Mouse (Mus musculus): ENCODE measurements around the gene Cnnm2.
A peak's percentile ranks its signal among the peaks of the same experiment; 100 is the strongest.
"Not testable (repeated sequence)": the region's sequence is repeated elsewhere in the genome, so short reads cannot be mapped to it uniquely, and the experiment has no call there.

Gene Cnnm2

DNA sequence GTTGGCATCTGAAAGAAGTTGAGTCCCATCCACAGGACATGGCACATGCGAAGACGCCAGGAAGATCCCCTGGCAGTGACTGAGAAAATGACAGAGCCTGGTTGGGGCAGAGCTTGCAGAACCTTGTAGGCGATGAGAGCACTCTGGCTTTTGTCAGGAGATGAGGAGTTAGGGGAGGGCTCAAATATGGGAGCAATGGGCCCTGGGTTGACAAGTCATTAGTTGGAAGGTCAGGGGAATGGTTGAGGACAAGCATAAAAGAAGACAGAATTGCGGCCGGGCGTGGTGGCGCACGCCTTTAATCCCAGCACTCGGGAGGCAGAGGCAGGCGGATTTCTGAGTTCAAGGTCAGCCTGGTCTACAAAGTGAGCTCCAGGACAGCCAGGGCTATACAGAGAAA is 1.5 kb upstream of the Cnnm2 start:
- not testable (repeated sequence) for DNase-seq (ENCODE audit: low read depth, low spot score)

DNA sequence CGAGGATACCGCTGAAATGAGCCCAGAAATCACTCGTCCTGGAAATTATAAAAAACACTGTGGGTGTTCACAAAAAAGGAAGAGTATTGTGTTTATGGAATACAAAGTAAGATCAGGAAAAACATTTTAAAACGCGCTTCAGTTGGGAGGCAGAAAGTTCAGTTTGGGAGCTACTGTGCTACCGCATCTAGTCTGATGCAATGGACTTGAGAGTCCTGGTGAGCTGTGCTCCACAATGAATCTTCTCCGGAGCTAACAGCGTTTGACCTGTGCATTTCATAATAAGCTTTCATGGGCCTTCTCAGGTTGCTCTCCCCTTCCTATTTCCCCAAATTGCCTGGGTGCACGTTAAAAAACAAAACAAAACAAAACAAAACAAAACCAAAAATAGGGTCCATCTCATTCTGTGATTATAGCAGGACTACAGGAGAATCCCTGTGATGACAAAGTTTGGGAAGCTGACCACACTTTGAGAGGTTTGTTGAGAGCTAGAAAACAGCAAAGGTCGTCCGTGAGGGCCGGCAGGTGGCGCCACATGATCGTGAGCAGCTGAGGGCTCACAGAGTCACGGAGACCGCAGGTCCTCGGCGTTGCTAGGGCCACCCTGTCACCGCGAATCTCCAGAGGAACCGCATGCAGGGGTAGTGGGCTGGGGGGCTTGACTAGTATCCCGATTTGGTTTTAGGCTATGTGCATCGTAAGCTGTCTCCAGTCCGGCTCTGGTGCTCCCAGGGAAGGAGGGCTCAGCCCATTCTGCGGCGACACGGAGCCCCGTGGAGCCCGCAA is 828 bp upstream of the Cnnm2 start:
- peak; percentile 65 for DNase-seq (ENCODE audit: low read depth, low spot score)

DNA sequence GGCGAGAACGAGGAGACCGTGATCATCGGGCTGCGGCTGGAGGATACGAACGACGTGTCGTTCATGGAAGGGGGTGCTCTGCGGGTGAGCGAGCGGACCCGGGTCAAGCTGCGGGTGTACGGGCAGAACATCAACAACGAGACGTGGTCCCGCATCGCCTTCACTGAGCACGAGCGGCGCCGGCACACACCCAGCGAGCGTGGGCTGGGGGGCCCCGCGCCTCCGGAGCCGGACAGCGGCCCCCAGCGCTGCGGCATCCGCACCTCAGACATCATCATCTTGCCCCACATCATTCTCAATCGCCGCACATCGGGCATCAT is 535 bp downstream of the Cnnm2 start:
- no peak for DNase-seq (ENCODE audit: low read depth, low spot score)

DNA sequence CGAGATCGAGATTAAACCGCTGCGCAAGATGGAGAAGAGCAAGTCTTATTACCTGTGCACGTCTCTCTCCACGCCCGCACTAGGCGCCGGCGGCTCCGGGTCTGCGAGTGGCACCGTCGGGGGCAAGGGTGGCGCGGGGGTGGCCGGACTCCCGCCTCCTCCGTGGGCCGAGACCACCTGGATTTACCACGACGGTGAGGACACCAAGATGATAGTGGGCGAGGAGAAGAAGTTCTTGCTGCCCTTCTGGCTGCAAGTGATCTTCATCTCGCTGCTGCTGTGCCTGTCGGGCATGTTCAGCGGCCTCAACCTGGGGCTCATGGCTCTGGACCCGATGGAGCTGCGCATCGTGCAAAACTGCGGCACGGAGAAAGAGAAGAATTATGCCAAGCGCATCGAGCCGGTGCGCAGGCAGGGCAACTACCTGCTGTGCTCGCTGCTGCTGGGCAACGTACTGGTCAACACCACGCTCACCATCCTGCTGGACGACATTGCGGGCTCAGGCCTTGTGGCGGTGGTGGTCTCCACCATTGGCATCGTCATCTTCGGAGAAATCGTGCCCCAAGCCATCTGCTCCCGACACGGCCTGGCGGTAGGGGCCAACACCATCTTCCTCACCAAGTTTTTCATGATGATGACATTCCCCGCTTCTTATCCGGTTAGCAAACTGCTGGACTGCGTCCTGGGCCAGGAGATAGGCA is 1.0 kb downstream of the Cnnm2 start:
- no peak for DNase-seq (ENCODE audit: low read depth, low spot score)

DNA sequence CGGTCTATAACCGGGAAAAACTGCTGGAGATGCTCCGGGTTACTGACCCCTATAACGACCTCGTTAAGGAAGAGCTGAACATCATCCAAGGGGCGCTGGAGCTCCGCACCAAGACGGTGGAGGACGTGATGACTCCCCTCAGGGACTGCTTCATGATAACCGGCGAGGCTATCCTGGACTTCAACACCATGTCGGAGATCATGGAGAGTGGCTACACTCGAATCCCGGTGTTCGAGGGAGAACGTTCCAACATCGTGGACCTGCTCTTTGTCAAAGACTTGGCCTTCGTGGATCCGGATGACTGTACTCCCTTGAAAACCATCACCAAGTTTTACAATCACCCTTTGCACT is 1.6 kb downstream of the Cnnm2 start:
- no peak for DNase-seq (ENCODE audit: low read depth, low spot score)

DNA sequence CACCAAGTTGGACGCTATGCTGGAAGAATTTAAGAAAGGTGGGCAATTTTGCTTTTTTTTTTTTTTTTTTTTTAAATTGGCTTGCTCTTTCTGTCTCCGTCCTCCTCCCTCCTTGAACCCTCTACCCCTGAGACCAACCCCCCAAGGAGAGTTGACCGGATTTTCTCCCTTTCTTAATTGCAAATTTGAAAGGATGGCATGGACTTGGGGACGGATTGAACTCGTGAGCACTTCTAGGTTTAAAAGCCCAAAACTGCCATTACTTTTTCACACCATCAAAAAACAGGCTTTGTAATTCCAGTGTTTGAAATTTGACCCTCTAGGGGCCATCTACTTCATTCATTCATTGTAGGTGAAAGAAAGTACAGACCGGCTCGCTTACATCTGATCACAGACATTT is 2.0 kb downstream of the Cnnm2 start:
- DNase-seq (ENCODE audit: low read depth, low spot score), result no peak

DNA sequence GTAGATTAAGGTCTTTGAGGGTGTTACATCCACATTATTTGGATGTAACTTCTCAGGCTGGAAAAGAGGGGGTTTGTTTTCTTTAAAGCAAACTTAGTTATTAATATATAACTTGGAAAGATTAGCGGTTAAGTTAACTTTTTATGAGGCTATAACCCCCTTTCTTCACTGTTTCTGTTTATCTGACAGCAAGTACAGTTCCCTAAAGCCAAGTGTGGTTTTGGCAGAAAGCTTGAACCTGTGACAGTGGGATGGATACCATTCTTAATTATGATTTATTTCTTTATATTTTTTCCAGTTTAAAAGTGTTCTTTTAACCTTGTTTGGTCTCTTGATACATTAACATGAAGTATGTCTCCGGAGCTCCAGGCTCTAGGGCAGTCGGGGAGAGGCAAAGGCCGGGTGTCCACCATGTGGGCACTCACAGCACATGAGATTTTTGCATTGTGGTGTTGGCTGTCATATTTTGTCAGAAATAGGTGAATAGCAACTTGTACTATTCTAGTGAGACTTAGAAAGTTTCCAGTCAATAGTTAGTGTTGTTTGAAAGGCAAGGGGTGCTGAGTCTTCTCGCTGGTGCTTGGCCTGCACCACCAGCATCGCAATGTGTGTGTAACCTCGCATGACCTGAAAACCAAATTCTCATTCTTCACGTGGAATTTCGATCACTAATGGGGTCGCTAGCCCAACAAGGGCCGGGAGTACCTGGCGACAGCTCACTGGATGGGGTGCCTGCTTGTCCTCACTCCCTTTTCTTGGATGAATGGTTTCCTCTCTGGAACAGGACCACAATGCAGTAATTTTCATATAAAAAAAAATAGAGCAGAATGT is 2.8 kb downstream of the Cnnm2 start:
- no peak for DNase-seq (ENCODE audit: low read depth, low spot score)

DNA sequence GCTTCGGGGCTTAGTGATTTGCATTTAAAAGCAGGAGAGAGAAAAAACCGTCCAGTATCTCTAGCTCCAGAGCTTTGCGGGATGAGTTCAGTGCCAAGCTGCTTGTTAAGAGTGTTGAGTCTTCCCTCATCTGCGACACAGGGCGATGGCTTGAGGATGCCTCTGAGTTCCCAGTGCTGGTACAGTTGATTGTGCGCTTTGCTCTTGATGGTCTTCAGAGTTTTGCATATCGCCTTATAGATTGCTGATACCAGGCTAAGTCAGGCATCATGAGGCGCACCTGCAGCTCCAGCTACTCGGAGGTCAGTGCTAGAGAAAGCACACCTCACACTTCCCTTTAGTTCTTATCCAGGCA is 3.3 kb downstream of the Cnnm2 start:
- no peak for DNase-seq (ENCODE audit: low read depth, low spot score)

DNA sequence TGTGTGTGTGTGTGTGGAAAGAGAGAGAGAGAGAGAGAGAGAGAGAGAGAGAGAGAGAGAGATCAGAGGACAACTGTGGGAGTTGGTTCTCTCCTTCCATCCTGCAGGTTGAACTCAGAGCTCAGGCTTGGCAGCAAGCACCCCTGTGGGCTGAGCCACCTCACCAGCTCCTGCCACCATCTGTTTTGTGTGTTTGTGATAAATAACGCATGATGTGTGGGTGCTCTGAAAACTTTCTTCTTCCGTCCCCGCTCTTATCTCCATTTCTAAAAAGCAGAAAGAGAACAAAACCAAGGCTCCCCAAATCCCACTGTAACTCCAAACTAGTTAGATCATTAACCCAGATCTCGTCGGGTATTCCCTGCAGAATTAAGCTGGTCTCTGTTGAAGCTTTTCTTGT is 4.7 kb downstream of the Cnnm2 start:
- DNase-seq (ENCODE audit: low read depth, low spot score), result no peak

DNA sequence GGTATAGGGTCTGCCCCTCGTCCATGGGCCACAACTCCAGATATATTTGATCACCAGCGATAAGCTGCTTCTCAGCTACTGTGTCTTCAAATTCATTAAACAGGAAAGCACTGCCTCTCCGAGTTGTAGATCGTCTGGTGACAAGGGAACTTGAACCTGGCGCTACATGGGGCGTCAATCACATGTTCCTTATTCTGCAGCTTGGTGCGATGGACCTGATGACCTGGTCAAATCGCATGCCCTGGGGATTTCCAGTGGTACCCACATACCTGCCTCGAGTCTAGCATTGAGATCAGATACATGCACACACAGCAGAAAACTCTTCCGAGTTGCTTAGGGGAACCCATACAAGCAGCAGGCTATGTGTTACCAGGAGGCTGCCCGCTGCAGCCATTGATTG is 8.4 kb downstream of the Cnnm2 start:
- no peak for DNase-seq (ENCODE audit: low read depth, low spot score)

DNA sequence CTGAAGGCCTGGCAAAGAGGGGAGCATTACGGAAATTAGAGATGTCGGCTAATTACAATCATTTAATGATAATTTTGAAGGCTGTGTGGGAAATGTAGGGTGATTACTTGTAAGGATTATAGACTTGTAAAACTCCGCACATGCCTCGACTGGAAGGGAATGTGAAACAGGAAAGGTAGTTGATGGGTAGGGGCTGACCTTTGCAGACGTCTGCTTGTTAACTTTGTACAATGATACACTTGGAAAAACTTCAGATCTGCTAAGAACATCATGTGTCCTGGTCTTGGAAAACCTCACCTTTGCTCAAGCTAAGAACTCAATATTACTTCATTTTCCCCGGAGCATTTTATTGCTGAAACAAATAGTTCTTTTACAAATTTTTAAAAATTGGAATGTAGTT is 10.4 kb downstream of the Cnnm2 start:
- no peak for DNase-seq (ENCODE audit: low read depth, low spot score)

DNA sequence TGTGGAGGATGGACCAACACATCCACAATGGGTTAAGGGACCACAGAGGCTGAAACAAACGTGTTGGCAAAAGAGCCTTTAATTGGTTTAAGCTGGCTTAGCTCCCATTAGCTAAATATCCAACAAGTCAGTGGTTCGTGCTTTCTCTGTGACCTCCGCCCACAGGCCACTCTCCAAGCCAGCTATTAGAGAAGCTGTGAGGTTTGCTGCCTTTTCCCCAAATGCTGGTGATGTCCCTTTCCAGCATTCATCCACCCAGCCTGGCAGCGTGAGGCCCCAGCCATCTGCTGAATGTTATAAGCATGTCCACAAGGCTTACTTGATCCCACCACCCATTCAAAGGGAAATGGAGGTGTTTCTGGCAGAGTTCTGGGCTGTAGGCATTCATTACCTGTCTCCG is 15.0 kb downstream of the Cnnm2 start:
- no peak for DNase-seq (ENCODE audit: low read depth, low spot score)

DNA sequence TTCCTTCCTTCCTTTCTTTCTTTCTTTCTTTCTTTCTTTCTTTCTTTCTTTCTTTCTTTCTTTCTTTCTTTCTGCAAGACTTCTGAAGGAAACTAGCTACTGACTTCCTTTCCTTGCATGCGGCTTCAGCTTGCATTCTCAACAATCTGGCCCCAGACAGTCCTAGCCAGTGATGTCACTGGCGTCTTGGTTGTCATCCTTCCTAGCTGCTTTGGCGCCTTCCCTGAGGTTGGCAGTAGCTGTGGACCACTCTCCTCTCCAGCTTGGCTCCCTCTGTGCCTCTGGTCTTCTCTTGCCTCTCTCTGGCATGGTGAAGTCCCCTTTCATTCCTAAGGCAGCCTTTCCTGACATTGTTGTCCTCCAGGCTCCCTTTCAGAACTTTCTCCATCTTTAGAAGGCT is 15.5 kb downstream of the Cnnm2 start:
- DNase-seq (ENCODE audit: low read depth, low spot score), result no peak

DNA sequence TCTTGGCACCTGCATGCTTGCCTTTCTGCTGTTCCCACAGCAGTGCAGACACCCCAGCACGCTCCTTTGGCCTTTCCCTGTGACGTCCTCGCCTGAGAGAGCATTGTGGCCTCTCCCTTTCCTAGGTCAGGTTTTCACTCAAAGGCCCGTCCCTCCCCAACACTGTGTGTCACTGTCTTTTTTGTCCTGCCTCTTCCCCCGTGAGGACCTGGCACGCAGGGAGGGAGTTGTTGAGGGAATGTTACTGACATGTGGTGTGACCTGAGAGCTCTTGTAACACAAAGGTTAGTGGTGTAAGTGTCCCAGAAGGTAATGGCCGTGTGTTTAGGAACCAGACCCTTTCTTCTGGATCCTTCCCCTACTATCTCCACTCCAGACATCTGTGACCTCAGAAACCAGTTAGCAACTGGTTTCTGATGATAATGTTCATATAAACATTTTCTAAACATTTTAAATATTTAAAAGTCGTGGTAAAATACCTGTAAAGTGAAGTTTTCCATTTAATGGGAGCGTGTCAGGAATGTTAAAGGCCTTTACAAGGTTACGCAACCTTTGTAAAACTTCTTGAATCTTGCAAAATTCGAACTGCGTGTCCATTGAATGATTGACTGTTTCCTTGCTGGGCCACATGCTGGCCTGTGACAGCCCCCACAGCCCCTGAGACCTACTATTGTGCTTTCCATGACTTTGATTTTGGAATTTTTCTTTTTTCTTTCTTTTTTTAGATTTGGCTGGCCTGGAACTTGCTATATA is 16.7 kb downstream of the Cnnm2 start:
- no peak for DNase-seq (ENCODE audit: low read depth, low spot score)

DNA sequence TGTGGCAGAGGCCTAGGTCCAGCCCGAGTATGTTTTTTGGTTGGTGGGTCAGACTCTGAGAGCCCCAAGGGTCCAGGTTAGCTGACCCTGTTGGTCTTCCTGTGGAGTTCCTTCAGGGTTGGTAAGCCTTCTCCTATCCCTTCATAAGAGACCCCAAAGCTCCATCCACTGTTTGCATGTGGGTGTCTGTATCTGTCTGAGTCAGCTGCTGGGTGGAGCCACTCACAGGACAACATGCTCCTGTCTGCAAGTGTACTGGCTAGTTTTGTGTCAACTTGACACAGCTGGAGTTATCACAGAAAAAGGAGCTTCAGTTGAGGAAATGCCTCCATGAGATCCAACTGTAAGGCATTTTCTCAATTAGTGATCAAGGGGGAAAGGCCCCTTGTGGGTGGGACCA is 17.7 kb downstream of the Cnnm2 start:
- not testable (repeated sequence) for DNase-seq (ENCODE audit: low read depth, low spot score)

DNA sequence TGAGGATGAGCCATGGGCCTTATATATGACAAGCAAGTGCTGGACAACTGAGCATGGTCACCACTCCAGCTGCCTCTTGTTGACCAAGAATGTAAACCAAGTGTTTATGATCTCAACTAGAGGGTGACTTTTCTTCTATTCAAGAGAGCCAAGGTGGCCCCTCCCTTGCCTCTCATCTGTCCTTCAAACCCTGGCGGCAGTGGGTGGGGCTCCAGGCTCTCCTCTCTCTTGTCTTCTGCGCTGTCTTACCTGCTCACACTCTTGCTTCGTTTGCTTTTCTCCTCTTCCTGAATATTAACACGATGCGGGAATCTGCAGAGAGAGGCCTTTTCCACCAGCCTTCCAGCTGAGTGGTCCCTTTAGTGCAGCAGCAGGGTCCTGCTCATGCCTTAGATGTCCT is 22.6 kb downstream of the Cnnm2 start:
- DNase-seq (ENCODE audit: low read depth, low spot score), result no peak

DNA sequence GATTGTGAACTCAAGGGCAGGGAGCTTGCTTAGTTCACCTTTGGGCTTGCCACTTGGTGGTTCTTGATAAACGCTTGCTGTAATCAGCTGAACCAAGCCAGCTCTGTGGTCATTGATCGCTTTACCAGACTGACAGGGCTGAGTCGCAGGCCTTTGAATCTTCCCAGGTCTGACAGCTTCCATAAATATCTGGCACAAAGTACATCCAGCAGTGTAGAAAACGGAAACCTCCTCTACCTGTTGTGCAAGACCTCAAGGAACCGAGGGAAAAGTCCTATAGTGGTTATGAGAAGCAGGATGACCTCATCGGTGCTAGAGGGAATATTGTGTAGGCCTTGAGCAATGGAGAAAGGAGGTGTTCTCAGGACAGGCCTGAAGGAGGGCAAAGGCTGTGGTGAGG is 23.1 kb downstream of the Cnnm2 start:
- no peak for DNase-seq (ENCODE audit: low read depth, low spot score)

DNA sequence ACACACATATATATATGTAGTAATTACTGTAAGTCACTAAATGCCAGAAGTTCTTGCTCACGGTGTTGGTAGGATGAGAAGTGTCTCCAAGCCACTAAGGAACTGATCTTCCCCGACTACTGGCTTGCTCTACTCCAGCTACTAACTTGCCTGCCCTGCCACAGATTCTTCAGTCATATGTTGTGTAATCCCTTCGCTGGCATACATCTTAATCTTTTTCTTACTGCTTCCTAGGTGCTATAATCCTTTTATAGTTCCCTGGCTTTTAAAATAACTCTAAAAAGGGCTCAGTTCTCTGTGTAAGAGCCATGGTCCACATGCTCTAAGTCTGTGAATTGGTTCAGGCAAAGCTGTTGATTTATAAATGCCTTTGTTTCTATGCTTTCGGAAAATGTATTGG is 24.2 kb downstream of the Cnnm2 start:
- peak; percentile 62 for DNase-seq (ENCODE audit: low read depth, low spot score)

DNA sequence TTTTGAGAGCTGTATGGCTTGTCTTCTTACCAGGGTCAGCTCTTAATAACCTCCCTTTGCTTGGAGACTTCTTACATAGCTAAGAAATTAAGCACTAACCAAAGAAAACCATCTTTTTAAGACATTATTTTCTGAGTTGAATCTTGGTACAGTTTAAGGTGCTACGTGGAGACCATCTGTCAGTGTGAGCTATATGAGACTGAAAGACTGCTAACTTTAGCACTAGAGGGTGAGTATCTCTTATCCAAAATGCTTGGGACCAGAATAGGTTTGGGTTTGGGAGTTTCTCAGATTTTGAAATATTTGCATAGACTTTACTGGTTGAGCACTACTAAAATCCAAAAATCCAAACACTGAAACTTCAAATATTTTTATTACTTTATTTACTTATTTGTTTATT is 28.4 kb downstream of the Cnnm2 start:
- DNase-seq (ENCODE audit: low read depth, low spot score), result peak; percentile 73

DNA sequence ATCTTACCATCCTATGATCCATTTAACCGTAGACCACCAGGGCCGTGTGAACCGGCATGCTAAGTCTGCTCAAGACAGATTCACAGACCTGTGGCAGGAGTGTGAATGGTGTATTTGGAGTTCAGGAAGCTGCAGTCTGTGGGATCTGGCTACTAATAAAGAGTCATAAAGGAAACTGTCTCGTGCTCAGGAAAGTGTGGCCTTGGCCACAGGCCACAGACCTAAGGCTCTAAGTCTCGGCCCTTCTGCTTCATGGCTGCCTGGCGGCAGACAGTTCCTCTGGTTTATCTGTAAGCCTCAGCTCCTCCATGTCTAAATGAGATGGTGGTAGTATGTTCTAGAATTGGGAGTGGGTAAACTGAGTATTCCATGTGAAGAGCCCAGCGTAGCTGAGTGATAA is 30.0 kb downstream of the Cnnm2 start:
- no peak for DNase-seq (ENCODE audit: low read depth, low spot score)

DNA sequence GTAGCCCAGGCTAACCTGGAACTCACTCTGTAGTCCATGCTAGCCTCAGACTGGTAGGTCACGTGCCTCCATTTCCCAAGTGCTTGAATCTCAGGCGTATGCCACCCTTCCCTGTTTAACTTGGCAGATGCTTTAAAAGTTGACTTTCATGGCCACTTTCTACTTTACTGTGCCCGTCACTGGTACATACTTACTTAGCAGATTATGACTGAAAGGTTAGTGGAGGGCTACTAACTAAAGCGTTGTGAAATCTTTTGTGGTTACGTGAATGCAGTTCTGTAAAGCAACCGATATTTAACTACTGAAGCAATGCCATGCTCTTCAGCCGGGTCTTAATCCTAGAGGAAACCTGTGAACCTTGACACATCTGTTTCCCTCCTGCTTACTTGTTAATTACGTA is 30.5 kb downstream of the Cnnm2 start:
- DNase-seq (ENCODE audit: low read depth, low spot score), result no peak

DNA sequence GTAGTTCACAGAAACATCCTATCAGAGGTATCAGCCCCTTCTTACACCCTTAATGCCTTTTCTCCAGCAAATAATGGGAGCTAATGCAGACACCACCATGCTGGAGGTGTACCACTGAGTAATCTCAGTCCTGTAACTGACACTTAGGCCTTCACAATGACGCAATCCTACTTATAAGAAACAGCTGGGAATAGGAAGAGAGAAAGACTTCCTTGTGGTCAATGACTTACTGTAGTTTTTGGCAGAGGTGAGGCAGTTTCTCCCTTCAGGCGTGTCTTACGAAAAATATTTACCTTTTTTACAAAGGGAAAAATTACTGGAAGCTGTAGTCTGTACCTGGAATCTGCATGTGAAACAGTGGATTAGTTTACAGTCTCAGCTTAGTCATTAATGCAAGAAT is 31.1 kb downstream of the Cnnm2 start:
- no peak for DNase-seq (ENCODE audit: low read depth, low spot score)

All from telencephalon, adult 2 months (tissue).